Mouse (Mus musculus) hindbrain, embryonic 16.5 days (tissue): ENCODE data around the gene Daxx. TPM values are rescaled to one million over a fixed set of nuclear protein-coding genes. Genes with fewer than 3 reads are reported as not detected.

Experiments used
- ATAC-seq: fragments of 200-750 bp; cut with Nextera tagmentation; 2 replicates; pipeline ENCODE4 v1.8.0; 2017; ENCODE audit warnings: moderate TSS enrichment, moderate library complexity
- H3K27ac ChIP-seq: fragments of 300-500 bp; sonication (generic); 2 replicates; pipeline ENCODE4 v1.5.1; 2014; ENCODE audit warnings: low read depth, mild to moderate bottlenecking, control low read depth, low read length, moderate library complexity
- H3K27me3 ChIP-seq: fragments of 300-500 bp; sonication (generic); replicated peaks from 2 replicates; pipeline ENCODE4 v1.6.1; 2014; ENCODE audit warnings: low read length; ENCODE audit not compliant: control insufficient read depth, insufficient read depth
- H3K36me3 ChIP-seq: fragments of 300-500 bp; sonication (generic); 2 replicates; pipeline ENCODE4 v1.6.1; 2014; ENCODE audit warnings: mild to moderate bottlenecking, low read length, moderate library complexity, mixed read lengths; ENCODE audit not compliant: control insufficient read depth, insufficient read depth
- H3K4me1 ChIP-seq: fragments of 300-500 bp; sonication (generic); 2 replicates; pipeline ENCODE4 v1.6.1; 2014; ENCODE audit warnings: low read depth, low read length; ENCODE audit not compliant: control insufficient read depth, insufficient read depth
- H3K4me2 ChIP-seq: fragments of 300-500 bp; sonication (generic); 2 replicates; pipeline ENCODE4 v1.6.1; 2014; ENCODE audit warnings: mild to moderate bottlenecking, low read length, control low read depth, moderate library complexity
- H3K4me3 ChIP-seq: fragments of 300-500 bp; sonication (generic); 2 replicates; pipeline ENCODE4 v1.5.1; 2014; ENCODE audit warnings: mild to moderate bottlenecking, low read length, control low read depth, moderate library complexity
- H3K9ac ChIP-seq: fragments of 300-500 bp; sonication (generic); 2 replicates; pipeline ENCODE4 v1.6.1; 2014; ENCODE audit warnings: low read depth, mild to moderate bottlenecking, control low read depth, low read length, moderate library complexity
- H3K9me3 ChIP-seq: fragments of 300-500 bp; sonication (generic); 2 replicates; pipeline ENCODE4 v1.6.1; 2014; ENCODE audit warnings: mild to moderate bottlenecking, low read length, moderate library complexity; ENCODE audit not compliant: control insufficient read depth
- WGBS: fragments of 180-500 bp; shearing (Covaris S2); extraction: QIAGEN DNeasy Blood & Tissue Kit; methylation state at CpG from one replicate; pipeline ENCODE4 v1.1.7; 2014; 5-methylcytosine and 5-hydroxymethylcytosine counted together
- polyA plus RNA-seq: library from polyadenylated mRNA; unstranded; fragments of >200 nt; fragmentation: Nextera tagmentation; extraction: Ambion mirVana; gene quantifications from 2 replicates; pipeline ENCODE4 v1.2.1, GENCODE M21; 2015

Daxx gene
- polyA plus RNA-seq, 1 experiment from 2014 or later = 52.0 TPM

GRCm38 (mm10) chr17:33935422-33936055, 26.3 kb downstream of the Daxx start:
- no peak overlapping the region for H3K4me3 ChIP-seq
- peaks cover 22% of the 10 kb centered on the region for H3K36me3 ChIP-seq
- no peak for ATAC-seq
- no peaks in the 10 kb centered on the region for H3K9me3 ChIP-seq
- WGBS = 89% methylated on average over 21 of the region's 21 CpGs
- no peak overlapping the region for H3K4me2 ChIP-seq
- H3K4me1 ChIP-seq = peaks cover 17% of the 10 kb centered on the region
- H3K9ac ChIP-seq = no peak overlapping the region
- H3K27me3 ChIP-seq = no peaks in the 10 kb centered on the region
- H3K27ac ChIP-seq = no peak overlapping the region

GRCm38 (mm10) chr17:33936993-33937392, 27.8 kb downstream of the Daxx start:
- H3K9ac ChIP-seq = no peak overlapping the region
- no peak overlapping the region for H3K27ac ChIP-seq
- H3K4me3 ChIP-seq = no peak overlapping the region
- no peaks in the 10 kb centered on the region for H3K27me3 ChIP-seq
- H3K4me1 ChIP-seq = peaks cover 22% of the 10 kb centered on the region
- WGBS = 84% methylated on average over 15 of the region's 15 CpGs
- ATAC-seq = no peak
- H3K36me3 ChIP-seq = peaks cover 22% of the 10 kb centered on the region
- no peaks in the 10 kb centered on the region for H3K9me3 ChIP-seq
- H3K4me2 ChIP-seq = no peak overlapping the region

GRCm38 (mm10) chr17:33938783-33939182, 29.6 kb downstream of the Daxx start:
- peaks cover 19% of the 10 kb centered on the region for H3K36me3 ChIP-seq
- H3K9ac ChIP-seq = no peak overlapping the region
- no peak overlapping the region for H3K4me2 ChIP-seq

GRCm38 (mm10) chr17:33940206-33940805, 31.1 kb downstream of the Daxx start, which contains the start of the genes Pfdn6 and Wdr46:
Gene Pfdn6, minus strand, starts transcription at chr17:33940343.
Gene Wdr46, plus strand, starts transcription at chr17:33940660.
- Histone ChIP-seq H3K27ac (peak within 1 kb of the TSS; percentile 66; the same call in 1 of the 2 replicates), H3K4me3 (peak within 1 kb of the TSS; percentile 86), H3K9me3 (no peaks in the 10 kb centered on the region), H3K4me1 (peaks cover 22% of the 10 kb centered on the region), H3K27me3 (no peaks in the 10 kb centered on the region), H3K4me2 (peak within 1 kb of the TSS; percentile 97), H3K9ac (peak within 1 kb of the TSS; percentile 85), H3K36me3 (peaks cover 15% of the 10 kb centered on the region)
- WGBS = under 1% methylated on average over 36 of the region's 36 CpGs
- peak; percentile 92 for ATAC-seq

More at GRCm38 (mm10) chr17:33938783-33939182, 29.6 kb downstream of the Daxx start:
- no peak for ATAC-seq
- H3K27me3 ChIP-seq = no peaks in the 10 kb centered on the region
- WGBS = 80% methylated on average over 11 of the region's 11 CpGs
- H3K27ac ChIP-seq = no peak overlapping the region
- no peaks in the 10 kb centered on the region for H3K9me3 ChIP-seq
- H3K4me1 ChIP-seq = peaks cover 22% of the 10 kb centered on the region
- no peak overlapping the region for H3K4me3 ChIP-seq

GRCm38 (mm10) chr17:33940981-33941380, 31.8 kb downstream of the Daxx start:
- 3% methylated on average over 25 of the region's 26 CpGs for WGBS
- ATAC-seq = no peak; the same call in 1 of the 2 replicates

GRCm38 (mm10) chr17:33941381-33941780, 32.2 kb downstream of the Daxx start:
- Histone ChIP-seq H3K4me2 (peak overlapping the region; percentile 97), H3K4me1 (peaks cover 22% of the 10 kb centered on the region), H3K27me3 (no peaks in the 10 kb centered on the region), H3K9me3 (no peaks in the 10 kb centered on the region), H3K4me3 (peak overlapping the region; percentile 86), H3K27ac (no peak overlapping the region), H3K9ac (peak overlapping the region; percentile 85), H3K36me3 (peaks cover 14% of the 10 kb centered on the region)
- no peak for ATAC-seq
- WGBS = 61% methylated on average over 19 of the region's 19 CpGs

More at GRCm38 (mm10) chr17:33940981-33941380, 31.8 kb downstream of the Daxx start:
- peak overlapping the region; percentile 85 for H3K9ac ChIP-seq
- H3K4me1 ChIP-seq = peaks cover 22% of the 10 kb centered on the region
- peaks cover 13% of the 10 kb centered on the region for H3K36me3 ChIP-seq
- peak overlapping the region; percentile 97 for H3K4me2 ChIP-seq
- H3K27ac ChIP-seq = no peak overlapping the region
- H3K9me3 ChIP-seq = no peaks in the 10 kb centered on the region
- peak overlapping the region; percentile 86 for H3K4me3 ChIP-seq
- no peaks in the 10 kb centered on the region for H3K27me3 ChIP-seq

GRCm38 (mm10) chr17:33943454-33943853, 34.2 kb downstream of the Daxx start:
- Histone ChIP-seq H3K27ac (no peak overlapping the region), H3K9ac (no peak overlapping the region), H3K9me3 (no peaks in the 10 kb centered on the region), H3K4me3 (no peak overlapping the region), H3K27me3 (no peaks in the 10 kb centered on the region), H3K4me2 (no peak overlapping the region), H3K4me1 (peaks cover 22% of the 10 kb centered on the region), H3K36me3 (peaks cover 15% of the 10 kb centered on the region)
- 90% methylated on average over 15 of the region's 15 CpGs for WGBS
- ATAC-seq = no peak

- no peak overlapping the region for H3K27ac ChIP-seq
- 93% methylated on average over 10 of the region's 10 CpGs for WGBS
- H3K27me3 ChIP-seq = no peaks in the 10 kb centered on the region
- peaks cover 29% of the 10 kb centered on the region for H3K4me1 ChIP-seq
- no peak overlapping the region for H3K9ac ChIP-seq
- H3K9me3 ChIP-seq = no peaks in the 10 kb centered on the region
- no peak overlapping the region for H3K4me3 ChIP-seq
- peaks cover 15% of the 10 kb centered on the region for H3K36me3 ChIP-seq
- no peak for ATAC-seq
- H3K4me2 ChIP-seq = no peak overlapping the region
Observed at GRCm38 (mm10) chr17:33947430-33948089, 38.3 kb downstream of the Daxx start.
